Mouse (Mus musculus) thymus, postnatal 25 days (tissue): ENCODE measurements around the gene D230025D16Rik.
"Not testable (repeated sequence)": the region's sequence is repeated elsewhere in the genome, so short reads cannot be mapped to it uniquely, and the experiment has no call there.

Experiments
- DNase-seq: peaks from one replicate; pipeline ENCODE4 v3.0.0; 2022

D230025D16Rik gene

DNA sequence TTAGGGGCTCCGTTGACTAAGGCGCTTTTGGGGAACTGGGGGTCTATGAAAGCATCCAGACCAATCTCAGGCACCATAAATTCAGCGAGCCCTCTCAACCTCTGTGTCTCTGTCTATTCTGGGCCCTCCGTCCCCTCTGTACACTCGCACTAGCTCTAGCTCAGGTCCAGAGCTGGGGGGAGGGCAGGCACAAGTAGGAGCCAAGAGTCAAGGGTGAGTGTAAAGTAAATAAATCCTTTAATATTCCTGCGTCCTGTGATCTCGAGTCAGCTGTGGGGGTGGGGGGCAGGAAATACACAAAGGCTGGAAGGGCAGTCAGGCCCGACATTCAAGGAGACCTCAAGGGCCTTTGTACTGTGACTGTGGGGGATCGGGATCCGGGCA lies 44.1 kb downstream of the D230025D16Rik start:
- no peak for DNase-seq

DNA sequence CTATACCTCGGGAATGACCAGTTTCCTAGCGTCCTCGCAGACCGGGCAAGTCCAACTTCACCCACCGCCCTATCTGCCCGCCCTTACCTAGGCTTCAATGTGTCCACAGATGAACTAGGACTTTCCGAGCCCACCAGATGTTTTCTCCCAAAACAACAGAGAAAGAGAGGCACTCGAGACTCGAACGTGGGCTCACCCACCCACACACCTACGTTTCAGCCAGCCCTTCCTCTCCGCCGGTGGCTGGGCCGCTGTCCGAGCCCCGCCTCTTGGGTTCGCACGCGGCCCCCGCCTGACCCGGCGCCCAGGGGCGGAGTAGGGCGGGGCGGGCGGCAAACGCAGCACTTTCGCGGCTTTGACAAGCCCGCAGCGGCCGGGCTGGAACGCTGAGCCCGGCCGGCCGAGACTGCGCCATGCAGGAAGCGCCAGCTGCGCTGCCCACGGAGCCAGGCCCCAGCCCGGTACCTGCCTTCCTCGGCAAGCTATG lies 44.6 kb downstream of the D230025D16Rik start, which contains the start of gene Hsf4:
Gene Hsf4, plus strand, starts transcription at position 341 of the 487 bp plus-strand sequence.
- no peak for DNase-seq

DNA sequence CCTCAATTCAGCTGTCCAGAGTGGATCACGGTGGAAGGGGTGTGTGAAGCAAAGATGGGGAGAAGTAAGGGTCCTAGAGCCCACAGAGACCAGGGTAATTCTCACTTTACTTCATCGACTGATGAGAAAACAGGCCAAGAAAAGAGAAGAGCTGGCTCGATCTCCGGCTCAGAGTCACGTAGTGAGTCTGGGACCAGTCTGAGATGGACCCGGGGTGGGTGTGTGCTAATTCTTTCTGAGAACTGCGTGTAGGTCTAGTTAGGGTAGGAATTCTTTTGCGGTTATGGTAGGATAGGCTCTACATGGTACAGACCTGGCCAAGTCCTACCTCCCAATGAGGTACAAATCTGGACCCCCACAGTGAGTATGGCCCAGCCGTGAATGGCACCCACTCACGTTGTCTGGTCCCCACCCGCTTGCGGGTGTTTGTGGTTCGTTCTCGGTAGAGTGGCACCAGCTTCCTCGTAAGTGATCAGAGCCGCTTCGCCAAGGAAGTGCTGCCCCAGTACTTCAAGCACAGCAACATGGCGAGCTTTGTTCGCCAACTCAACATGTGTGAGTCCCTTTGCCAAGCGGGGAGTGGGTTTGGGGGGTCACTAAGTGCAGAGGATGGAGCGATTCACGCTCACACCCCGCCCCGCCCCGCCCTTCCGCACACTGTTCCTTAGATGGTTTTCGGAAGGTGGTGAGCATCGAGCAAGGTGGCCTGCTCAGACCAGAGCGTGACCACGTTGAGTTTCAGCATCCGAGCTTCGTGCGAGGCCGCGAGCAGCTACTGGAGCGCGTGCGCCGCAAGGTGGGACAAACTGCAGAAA lies 45.4 kb downstream of the D230025D16Rik start:
- DNase-seq: no peak

DNA sequence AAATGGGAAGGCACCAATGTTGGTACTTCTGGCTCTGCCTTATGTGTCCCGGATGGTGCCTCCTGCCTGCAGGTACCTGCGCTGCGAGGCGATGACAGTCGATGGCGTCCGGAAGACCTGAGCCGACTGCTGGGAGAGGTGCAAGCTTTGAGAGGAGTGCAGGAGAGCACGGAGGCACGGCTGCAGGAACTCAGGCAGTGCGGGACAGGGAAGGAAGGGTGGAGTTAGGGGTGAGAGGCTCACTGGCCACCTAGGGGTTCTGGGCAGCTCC lies 45.9 kb downstream of the D230025D16Rik start:
- no peak for DNase-seq

DNA sequence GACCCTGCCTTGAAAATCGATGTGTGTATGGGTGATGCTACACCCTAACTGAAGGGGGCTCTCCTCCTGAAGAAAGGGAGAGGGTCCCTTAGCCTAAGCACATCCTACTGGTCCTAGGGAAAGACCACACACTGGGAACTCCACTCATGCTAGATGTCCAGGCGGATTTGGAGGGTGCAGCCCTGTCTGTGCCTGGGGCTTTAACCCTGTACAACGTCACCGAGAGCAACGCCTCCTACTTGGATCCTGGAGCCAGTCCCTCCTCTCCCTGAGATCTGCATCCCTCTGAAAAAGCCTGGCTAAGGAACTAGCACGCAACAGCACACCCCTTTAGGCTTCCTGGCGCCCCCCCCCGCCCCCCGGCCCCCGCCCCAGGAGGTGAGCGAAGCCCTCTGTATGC lies 50.4 kb downstream of the D230025D16Rik start:
- DNase-seq: no peak

DNA sequence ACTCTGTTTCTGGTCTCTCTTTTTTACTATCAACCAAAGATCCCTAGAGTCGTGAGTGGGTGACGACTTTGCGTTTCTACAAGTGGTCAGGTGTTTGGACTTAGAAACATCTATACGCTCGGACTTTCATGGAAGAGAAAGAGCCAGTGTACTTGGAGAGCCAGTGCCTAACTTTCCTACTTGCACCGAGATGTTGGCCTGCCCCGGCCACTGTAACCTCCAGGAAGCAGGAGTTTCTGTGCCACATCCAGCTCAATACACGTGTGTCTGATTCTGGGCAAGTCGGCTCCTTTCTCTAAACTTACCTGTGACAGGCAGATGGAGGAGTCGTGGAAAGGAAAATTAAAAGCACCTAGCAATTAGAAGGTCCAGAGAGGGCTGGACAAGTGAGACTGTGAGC lies 50.9 kb downstream of the D230025D16Rik start, which contains the start of gene Nol3:
Gene Nol3, plus strand, starts transcription at position 301 of the 400 bp plus-strand sequence.
- DNase-seq: no peak

DNA sequence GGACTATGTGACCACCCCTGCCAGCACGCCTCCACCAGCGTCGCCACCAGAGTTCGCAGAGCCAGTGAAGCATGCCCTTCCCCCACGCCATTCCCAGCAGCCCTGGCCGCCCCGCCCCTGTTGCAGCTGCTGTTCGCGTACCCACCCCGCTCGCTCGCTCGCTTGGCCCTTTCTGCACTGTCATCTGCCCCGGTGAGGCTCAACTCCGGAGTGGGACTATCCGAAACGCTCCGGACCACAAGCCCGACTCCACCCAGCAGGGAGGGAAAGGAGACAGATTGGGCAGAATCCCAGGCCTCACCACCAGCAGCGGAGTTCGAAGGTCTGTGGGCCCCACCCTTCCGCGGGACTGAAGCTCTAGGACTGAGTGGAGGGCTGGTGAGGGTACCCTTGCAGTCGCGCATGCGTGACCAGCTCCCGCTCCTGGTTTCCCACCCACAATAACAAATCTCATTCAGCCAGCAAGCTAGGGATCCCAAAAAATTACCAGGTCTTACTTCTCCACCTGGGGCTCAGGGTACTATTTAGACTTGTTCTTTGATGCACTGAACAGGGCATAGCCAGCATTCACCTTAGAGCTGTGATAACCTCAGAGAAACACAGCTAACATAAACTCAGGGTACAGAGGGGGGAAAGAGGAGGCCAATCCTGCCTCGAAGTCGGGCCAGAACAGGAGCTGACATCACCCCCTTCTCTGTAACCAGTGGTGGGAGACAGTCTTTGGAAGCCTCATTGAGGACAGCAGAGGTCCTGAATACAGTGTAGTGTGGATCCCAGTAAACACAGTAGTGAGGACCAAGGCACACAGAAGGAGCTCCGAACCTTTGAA lies 51.6 kb downstream of the D230025D16Rik start:
- peak; percentile 54 for DNase-seq

DNA sequence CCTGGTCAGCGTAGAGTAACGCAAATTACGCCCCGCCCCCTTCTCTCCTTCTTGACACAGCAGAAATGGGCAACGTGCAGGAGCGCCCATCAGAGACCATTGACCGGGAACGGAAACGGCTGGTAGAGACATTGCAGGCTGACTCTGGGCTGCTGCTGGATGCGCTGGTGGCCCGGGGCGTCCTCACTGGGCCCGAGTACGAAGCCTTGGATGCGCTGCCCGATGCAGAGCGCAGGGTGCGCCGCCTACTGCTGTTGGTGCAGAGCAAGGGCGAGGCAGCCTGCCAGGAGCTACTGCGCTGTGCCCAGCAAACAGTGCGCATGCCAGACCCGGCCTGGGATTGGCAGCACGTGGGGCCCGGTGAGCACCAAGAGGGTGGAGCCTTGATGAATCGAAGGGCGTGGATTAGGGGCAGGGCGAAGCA lies 54.0 kb downstream of the D230025D16Rik start:
- no peak for DNase-seq

DNA sequence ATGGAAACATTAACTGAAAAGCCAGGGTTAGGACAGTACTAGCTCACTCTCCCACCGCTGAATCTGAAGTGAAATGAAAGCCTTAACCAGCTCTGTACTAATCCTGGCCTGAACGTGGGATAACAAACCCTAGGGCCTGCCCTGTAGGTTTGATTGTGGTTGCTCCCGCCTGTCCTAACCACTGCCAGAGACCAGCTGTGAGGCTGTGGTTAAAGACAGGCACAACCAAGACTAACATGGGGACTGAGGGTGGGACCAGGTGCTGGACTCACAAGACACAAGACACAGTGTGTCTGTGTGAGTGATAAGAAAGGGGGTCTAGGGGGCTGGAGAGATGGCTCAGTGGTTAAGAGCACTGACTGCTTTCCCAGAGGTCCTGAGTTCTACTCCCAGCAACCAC lies 55.6 kb downstream of the D230025D16Rik start:
- no peak for DNase-seq

DNA sequence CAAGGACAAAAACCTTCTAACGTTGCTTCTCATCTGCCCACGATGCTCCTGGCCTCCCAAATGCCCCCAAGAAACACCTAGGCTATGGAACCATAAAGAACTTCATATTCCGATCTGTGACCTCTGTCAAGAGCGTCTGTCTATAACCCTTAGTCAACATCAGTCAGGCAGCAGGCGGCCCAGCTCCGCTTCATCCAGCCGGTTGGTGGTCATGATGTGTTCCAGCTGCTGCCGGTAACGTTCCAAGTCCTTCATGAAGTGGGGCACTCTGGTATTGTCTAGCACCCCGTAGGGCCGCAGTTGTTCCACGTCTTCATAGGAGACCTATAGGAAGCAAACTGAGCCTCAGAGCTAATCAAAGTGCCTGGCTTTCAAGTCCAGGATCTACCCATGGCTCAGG lies 56.9 kb downstream of the D230025D16Rik start:
- no peak for DNase-seq

DNA sequence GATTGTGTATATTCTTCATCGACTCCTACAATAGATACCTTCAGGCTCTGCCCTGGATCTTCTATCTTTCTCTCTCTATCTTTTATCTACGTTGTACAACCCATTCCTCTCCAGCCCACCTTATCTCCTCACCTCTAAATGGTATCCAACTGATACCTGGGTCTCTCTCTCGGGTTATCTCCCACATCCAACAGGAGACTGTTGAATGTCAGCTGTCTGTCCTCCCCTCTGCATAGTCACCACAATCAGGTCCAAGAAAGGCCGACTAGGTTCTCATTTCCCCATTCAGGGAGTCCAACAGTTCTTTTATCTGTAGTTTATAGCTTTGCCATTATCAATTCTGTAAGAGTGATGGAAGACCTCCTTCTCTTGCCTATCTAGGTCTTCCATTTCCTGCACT lies 57.3 kb downstream of the D230025D16Rik start:
- no peak for DNase-seq

DNA sequence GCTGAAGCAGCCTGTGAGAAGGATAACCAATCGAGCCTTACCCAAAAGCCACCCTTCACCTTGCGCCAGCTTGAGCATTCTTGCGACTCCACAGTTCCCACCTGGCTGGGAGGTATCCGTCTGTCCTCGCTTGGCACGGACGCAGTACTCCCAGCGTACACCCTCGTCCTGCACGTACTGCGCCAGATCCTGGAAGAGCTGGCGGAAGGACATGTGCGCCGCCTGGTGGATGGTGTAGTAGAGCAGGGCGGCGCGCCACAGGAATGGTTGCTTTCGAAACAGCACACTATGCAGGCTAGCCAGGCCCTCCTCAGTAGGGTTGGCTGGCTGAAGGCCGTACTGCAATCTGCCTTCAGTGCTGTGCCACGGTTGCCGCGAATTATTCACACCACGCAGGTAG lies 58.1 kb downstream of the D230025D16Rik start:
- no peak for DNase-seq

DNA sequence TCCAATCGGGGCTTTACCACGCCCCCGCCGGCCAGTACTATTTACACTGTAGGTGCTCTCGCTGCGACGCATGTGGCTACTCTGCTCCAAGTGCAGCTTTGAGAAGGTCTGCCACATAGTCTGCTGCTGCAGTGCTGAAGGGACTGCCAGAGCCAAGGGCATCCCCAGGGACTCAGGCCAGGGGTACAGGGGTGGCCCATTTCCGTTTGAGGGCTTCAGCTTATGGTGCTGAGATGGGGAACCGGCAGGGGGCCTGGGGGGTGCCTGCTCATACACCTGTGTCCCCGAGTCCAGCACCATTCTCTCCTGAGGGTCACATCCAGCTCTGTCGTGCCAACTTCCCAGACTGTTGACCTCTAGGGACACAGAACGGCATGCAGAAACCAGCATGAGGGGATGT lies 60.6 kb downstream of the D230025D16Rik start:
- no peak for DNase-seq

DNA sequence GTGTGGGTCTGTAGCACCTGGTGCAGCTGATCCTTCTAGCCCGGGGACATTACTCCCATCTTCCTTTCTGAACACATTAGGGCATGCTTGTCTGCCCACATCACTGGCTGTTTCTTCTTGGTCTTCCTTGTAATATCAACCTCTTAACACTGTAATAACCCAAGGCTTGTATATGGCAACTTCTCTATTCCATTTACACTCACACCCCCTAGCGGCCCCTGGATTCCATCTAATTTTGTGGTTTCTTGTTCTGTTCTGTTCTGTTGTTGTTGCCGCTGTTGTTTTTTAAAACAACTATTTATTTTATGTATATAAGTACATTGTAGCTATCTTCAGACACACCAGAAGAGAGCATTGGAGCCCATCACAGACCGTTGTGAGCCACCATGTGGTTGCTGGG lies 62.0 kb downstream of the D230025D16Rik start:
- no peak for DNase-seq

DNA sequence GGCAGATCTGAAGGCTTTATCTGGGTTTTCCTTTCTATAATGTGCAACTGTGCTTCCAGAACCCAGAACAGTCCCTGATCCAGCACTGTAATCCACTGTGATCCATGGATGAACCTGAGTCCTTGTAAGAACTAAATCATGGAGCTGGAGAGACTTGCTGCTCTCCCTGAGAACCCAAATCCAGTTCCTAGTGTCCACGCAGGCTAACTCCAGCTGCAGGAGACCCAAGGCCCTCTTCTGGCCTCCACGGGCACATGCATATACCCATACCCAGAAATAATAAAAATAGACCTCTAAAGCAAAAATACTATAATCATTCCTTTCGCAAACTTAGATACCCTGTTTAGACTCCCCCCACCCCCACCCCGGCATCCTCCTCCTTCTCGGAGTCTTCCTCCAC lies 63.3 kb downstream of the D230025D16Rik start:
- no peak for DNase-seq

DNA sequence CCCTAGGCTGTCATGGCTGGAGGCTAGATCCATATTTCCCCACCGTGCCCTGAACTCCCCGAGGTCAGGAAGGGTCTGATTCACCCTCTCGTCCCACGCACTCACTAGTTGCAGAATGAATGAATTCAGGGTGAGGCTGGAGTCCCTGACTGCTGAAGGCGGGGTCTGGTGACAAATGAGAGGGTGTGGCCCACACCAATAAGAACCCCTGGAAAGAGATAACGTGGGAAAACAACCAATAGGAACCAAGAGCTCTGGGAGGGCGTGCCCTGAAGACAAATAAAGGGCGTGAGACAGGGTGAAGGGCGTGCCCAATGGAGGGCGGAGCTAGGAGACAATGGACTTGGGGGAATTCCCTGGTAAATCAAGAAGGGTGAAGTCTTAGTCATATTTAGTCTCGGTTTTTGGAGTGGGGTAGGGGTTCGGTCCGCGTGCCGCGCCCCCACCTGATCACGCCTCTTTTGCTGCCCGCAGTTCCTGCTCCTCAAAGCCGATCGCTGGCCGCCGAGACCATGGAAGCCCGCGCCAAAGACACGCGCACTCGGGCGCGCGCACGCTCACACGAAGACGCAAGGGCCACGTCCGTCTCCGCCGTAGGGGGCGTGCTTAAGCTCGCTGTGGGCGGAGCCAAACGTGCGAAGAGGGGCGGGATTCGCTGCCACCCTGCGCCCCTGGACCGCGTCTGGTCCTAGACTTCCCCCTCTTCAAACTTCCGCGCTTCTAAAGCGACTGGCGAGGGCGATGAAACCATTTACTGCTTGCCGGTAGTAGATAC lies 64.2 kb downstream of the D230025D16Rik start:
- peak; percentile 98 for DNase-seq

DNA sequence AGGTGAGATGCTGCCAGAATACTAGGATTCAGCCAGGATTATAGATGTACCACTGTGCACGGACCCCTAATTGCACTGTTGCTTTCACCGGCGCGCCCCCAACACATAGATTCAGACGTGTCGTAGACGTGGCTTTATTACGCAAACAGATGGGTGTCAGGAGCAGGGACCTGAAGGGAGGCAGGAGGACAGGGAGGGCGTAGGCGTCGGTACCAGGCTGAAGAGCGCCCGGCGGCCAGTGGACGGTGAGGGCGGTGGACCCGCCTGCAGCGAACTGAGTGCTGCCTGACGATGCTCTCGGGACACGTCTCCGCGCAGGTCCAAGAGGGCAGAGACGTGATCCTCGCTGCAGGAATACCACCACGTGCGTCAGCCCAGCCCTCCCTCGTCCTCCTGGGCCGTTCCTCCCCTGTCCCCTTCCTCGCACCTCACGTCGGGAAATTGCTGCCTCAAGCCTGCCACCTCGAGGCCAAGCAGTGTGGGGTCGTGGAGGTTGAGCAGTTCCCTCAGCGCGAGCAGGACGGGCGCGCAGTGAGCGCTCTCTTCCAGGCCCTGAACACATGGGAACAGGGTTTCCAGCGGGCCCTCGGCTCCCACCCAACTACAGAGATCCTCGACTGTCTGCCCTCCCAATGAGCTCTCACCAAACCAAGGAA lies 65.0 kb downstream of the D230025D16Rik start, which contains the start of gene 4931428F04Rik:
Gene 4931428F04Rik, minus strand, starts transcription at position 60 of the 656 bp plus-strand sequence.
- peak; percentile 66 for DNase-seq

DNA sequence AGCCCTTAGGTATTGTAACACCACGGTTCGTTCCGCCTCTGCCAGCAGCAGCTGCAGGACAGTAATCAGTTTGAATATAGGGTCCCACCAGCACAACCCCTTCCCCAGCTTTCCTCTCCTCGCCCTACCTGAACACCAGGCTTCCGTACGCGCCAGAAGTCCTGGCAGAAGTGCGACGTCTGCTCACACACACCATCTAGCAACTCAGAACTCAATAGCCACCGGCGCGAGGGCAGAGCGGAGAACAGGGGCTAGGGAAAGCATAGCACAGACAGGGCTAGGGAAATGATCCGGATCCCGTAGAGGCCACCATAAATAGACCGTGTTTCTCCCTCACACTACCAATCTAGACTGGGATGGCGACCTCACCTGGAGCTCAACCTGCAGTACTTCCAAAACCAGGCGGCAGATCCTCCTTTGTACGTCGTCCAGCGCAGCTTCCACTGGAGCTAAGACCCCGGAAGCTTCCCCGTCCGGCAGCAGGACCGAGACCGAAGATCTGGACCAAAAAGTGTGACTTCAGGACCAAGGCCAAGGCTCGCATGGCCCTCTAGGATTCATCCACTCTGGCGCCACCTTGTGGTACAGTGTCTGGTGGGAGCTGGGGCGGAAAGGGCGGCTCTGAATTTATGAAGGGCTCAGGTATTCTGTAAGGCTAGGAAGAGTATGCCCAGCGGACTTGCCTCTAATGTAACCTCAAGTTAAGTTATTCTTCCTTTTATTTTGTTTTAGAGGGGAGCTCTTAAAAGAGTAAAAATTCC lies 65.8 kb downstream of the D230025D16Rik start:
- DNase-seq: peak; percentile 89

DNA sequence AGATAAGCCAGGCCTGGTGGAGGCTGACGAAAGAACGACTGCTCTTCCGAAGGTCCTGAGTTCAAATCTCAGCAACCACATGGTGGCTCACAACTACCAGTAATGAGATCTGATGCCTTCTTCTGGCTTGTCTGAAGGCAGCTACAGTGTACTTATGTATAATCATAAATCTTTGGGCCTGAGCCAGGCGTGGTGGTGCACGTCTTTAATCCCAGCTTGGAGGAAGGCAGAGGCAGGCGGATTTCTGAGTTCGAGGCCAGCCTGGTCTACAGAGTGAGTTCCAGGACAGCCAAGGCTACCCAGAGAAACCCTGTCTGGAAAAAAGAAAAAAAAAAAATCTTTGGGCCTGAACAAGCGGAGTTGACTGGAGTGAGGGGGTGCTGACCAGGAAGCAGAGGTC lies 66.4 kb downstream of the D230025D16Rik start:
- DNase-seq: not testable (repeated sequence)

DNA sequence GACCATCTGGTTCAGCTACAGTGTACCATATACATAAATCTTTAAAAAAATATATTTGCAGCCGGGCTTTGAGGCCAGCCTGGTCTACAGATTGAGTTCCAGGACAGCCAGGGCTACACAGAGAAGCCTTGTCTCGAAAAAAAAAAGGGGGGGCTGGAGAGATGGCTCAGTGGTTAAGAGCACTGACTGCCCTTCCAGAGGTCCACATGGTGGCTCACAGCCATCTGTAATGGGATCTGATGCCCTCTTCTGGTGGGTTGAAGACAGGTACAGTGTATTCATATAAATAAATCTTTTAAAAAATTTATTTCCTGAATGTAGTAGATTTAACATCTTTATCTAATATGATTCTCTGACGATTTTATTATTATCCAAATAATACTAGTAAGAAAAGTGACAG lies 66.9 kb downstream of the D230025D16Rik start:
- DNase-seq: not testable (repeated sequence)

DNA sequence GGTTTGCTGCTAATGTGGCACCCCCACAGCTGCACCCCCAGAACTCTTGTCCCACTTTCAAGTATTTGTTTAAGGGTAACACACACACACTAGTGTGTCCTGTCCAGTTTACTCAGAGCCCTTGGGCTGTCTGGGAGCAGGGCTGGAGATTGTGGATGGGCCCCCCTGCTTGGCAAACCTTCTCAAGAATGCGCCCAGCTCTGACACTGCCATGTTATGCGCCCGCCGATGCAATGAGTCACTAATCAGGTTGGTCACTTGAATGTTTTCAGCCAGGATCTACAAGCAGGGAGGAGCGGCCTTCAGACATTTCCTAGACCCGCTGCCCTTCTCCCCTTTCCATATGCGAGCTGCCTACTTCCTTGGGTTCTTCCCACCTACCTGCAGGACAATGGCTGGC lies 67.5 kb downstream of the D230025D16Rik start:
- no peak for DNase-seq

DNA sequence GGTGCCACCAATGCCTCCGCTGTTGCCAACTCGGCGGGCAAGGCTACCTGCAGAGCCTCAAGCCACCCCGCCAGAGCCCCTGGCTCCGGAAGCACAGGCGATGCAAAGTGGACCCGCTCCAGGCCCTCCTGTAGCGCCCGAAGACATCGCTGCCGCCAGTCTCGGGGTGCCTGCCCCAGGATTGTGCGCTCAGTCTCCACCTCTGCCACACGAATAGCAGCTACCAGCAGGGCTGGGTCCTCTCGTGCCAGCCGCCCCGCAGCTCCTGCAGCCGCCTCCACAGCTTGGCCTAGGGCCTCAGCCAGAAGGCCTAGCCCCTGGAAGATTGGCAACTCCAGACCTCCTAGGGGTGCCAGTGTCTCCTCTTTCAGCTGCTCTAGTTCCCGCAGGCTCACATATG lies 68.5 kb downstream of the D230025D16Rik start:
- no peak for DNase-seq
